Mouse (Mus musculus) NIH3T3 (cell line): ENCODE measurements at regions not wholly inside any gene's neighbourhood (a gene's known extent, or its start where the extent isn't known, plus 50 kb on each side); places are given as distances from the start of the nearest gene placed in this dataset.

Experiments used
- DNase-seq: peaks from one replicate; pipeline ENCODE4 v3.0.0-alpha.2; 2012; ENCODE audit warnings: low read depth

- no peak for DNase-seq
These were observed 111.1 kb downstream of the Ccdc71l start for GRCm38 (mm10) chr12:32489415-32490139.

GRCm38 (mm10) chr12:32504196-32504595 lies 125.7 kb downstream of the Ccdc71l start:
- DNase-seq = no peak

- no peak for DNase-seq
These were observed 130.2 kb downstream of the Ccdc71l start for GRCm38 (mm10) chr12:32508671-32509070.

- no peak for DNase-seq
These were observed 147.1 kb downstream of the Ccdc71l start for GRCm38 (mm10) chr12:32525586-32525985.

GRCm38 (mm10) chr12:32531216-32531615 lies 152.7 kb downstream of the Ccdc71l start:
- DNase-seq = no peak

- no peak for DNase-seq
These were observed 155.1 kb downstream of the Ccdc71l start for GRCm38 (mm10) chr12:32533641-32534040.

- no peak for DNase-seq
These were observed 167.0 kb downstream of the Ccdc71l start for GRCm38 (mm10) chr12:32545466-32545865.

- DNase-seq = peak; percentile 67
These were observed 167.9 kb downstream of the Ccdc71l start for GRCm38 (mm10) chr12:32546356-32546755.

- DNase-seq = no peak
These were observed 175.3 kb downstream of the Ccdc71l start for GRCm38 (mm10) chr12:32553793-32554192.

GRCm38 (mm10) chr12:32567777-32568176 lies 189.3 kb downstream of the Ccdc71l start:
- DNase-seq = no peak

GRCm38 (mm10) chr12:32581304-32581703 lies 202.8 kb downstream of the Ccdc71l start:
- no peak for DNase-seq

GRCm38 (mm10) chr12:32602131-32602815 lies 217.1 kb upstream of the Nampt start:
- no peak for DNase-seq

GRCm38 (mm10) chr12:32605353-32605752 lies 214.0 kb upstream of the Nampt start:
- DNase-seq = no peak

GRCm38 (mm10) chr12:32615000-32615399 lies 204.3 kb upstream of the Nampt start:
- no peak for DNase-seq

GRCm38 (mm10) chr12:32616086-32616485 lies 203.3 kb upstream of the Nampt start:
- no peak for DNase-seq

- no peak for DNase-seq
These were observed 202.3 kb upstream of the Nampt start for GRCm38 (mm10) chr12:32617031-32617430.

GRCm38 (mm10) chr12:32619830-32620229 lies 199.5 kb upstream of the Nampt start:
- no peak for DNase-seq

- DNase-seq = no peak
These were observed 197.6 kb upstream of the Nampt start for GRCm38 (mm10) chr12:32621739-32622138.

- DNase-seq = no peak
These were observed 190.8 kb upstream of the Nampt start for GRCm38 (mm10) chr12:32628552-32628951.

GRCm38 (mm10) chr12:32632935-32633334 lies 186.4 kb upstream of the Nampt start:
- no peak for DNase-seq

GRCm38 (mm10) chr12:32635055-32635454 lies 184.3 kb upstream of the Nampt start:
- DNase-seq = no peak

- DNase-seq = peak; percentile 77
These were observed 181.8 kb upstream of the Nampt start for GRCm38 (mm10) chr12:32637400-32638100.

GRCm38 (mm10) chr12:32640591-32640990 lies 178.8 kb upstream of the Nampt start:
- no peak for DNase-seq
